Mouse (Mus musculus) testis, adult 2 months (tissue): Measurements from ENCODE around the gene Mcur1.

Experiments
- CTCF ChIP-seq: fragments of 200-500 bp; IDR thresholded peaks from 2 replicates; pipeline ENCODE4 v1.5.1; 2012; ENCODE audit warnings: low read depth, mild to moderate bottlenecking, inconsistent platforms, low read length, moderate library complexity; ENCODE audit not compliant: control insufficient read depth, insufficient read depth, insufficient replicate concordance
- POLR2A ChIP-seq: fragments of 200-500 bp; IDR thresholded peaks from 2 replicates; pipeline ENCODE4 v1.6.1; 2012; ENCODE audit warnings: low read depth, mild to moderate bottlenecking, inconsistent platforms, low read length, moderate library complexity; ENCODE audit not compliant: control insufficient read depth

- TF ChIP-seq CTCF (no peak), POLR2A (no peak)
Measured at GRCm38 (mm10) chr13:43496660-43497059, 63.3 kb downstream of the Mcur1 start.
